Mouse (Mus musculus) kidney, embryonic 15.5 days (tissue): ENCODE measurements around the gene Disc1. TPM values are rescaled to one million over a fixed set of nuclear protein-coding genes. Genes with fewer than 3 reads are reported as not detected.

Experiments used
- ATAC-seq: fragments of 200-750 bp; cut with Nextera tagmentation; replicated peaks from 2 replicates; pipeline ENCODE4 v1.8.0; 2017; ENCODE audit warnings: moderate TSS enrichment; ENCODE audit not compliant: low FRiP score
- H3K27ac ChIP-seq: fragments of 300-500 bp; sonication (generic); 2 replicates; pipeline ENCODE4 v1.5.1; 2015; ENCODE audit warnings: mild to moderate bottlenecking, inconsistent platforms
- H3K27me3 ChIP-seq: fragments of 300-500 bp; sonication (generic); 2 replicates; pipeline ENCODE4 v1.6.1; 2015; ENCODE audit warnings: inconsistent platforms
- H3K36me3 ChIP-seq: fragments of 300-500 bp; sonication (generic); 2 replicates; pipeline ENCODE4 v1.6.1; 2015; ENCODE audit warnings: inconsistent platforms
- H3K4me1 ChIP-seq: fragments of 300-500 bp; sonication (generic); 2 replicates; pipeline ENCODE4 v1.6.1; 2015; ENCODE audit warnings: inconsistent platforms
- H3K4me2 ChIP-seq: fragments of 300-500 bp; sonication (generic); 2 replicates; pipeline ENCODE4 v1.6.1; 2015; ENCODE audit warnings: moderate library complexity, mild to moderate bottlenecking, inconsistent platforms
- H3K4me3 ChIP-seq: fragments of 300-500 bp; sonication (generic); replicated peaks from 2 replicates; pipeline ENCODE4 v1.5.1; 2015; ENCODE audit warnings: mild to moderate bottlenecking, inconsistent platforms
- H3K9ac ChIP-seq: fragments of 300-500 bp; sonication (generic); 2 replicates; pipeline ENCODE4 v1.6.1; 2015; ENCODE audit warnings: mild to moderate bottlenecking, inconsistent platforms
- H3K9me3 ChIP-seq: fragments of 300-500 bp; sonication (generic); replicated peaks from 2 replicates; pipeline ENCODE4 v1.6.1; 2016; ENCODE audit warnings: inconsistent platforms
- WGBS: fragments of 180-500 bp; shearing (Covaris S2); methylation state at CpG from one replicate; pipeline ENCODE4 v1.1.7; 2015; ENCODE audit warnings: mixed read lengths; 5-methylcytosine and 5-hydroxymethylcytosine counted together
- polyA plus RNA-seq: library from polyadenylated mRNA; unstranded; fragments of >200 nt; fragmentation: Nextera tagmentation; extraction: Ambion mirVana; gene quantifications from 2 replicates; pipeline ENCODE4 v1.2.1, GENCODE M21; 2015

Disc1 gene
- 2.1 and 3.6 TPM in 2 replicates for polyA plus RNA-seq

GRCm38 (mm10) chr8:125053505-125054435, at the start of gene Disc1:
Gene Disc1, plus strand, starts transcription at chr8:125054195.
- H3K36me3 ChIP-seq = no peaks in the 10 kb centered on the region
- H3K4me3 ChIP-seq = peak within 1 kb of the TSS; percentile 78
- H3K4me1 ChIP-seq = peaks cover 11% of the 10 kb centered on the region
- H3K27ac ChIP-seq = peak within 1 kb of the TSS; percentile 80
- H3K9me3 ChIP-seq = no peaks in the 10 kb centered on the region
- ATAC-seq = peak; percentile 64
- 2% methylated on average over 65 of the region's 65 CpGs for WGBS
- H3K4me2 ChIP-seq = peak within 1 kb of the TSS; percentile 99
- peaks cover 33% of the 10 kb centered on the region for H3K27me3 ChIP-seq
- H3K9ac ChIP-seq = peak within 1 kb of the TSS; percentile 70

GRCm38 (mm10) chr8:125012695-125013627, 41.0 kb upstream of the Disc1 start, which contains the start of gene Tsnax:
Gene Tsnax, plus strand, starts transcription at chr8:125012997.
- Histone ChIP-seq H3K4me2 (peak within 1 kb of the TSS; percentile 80), H3K9me3 (no peaks in the 10 kb centered on the region), H3K36me3 (peaks cover 33% of the 10 kb centered on the region), H3K9ac (peak within 1 kb of the TSS; percentile 100), H3K4me3 (peak within 1 kb of the TSS; percentile 99), H3K27me3 (no peaks in the 10 kb centered on the region), H3K4me1 (peaks cover 4% of the 10 kb centered on the region; the same call in 1 of the 2 replicates), H3K27ac (peak within 1 kb of the TSS; percentile 90)
- 2% methylated on average over 83 of the region's 84 CpGs for WGBS
- peak; percentile 99 for ATAC-seq

DNA sequence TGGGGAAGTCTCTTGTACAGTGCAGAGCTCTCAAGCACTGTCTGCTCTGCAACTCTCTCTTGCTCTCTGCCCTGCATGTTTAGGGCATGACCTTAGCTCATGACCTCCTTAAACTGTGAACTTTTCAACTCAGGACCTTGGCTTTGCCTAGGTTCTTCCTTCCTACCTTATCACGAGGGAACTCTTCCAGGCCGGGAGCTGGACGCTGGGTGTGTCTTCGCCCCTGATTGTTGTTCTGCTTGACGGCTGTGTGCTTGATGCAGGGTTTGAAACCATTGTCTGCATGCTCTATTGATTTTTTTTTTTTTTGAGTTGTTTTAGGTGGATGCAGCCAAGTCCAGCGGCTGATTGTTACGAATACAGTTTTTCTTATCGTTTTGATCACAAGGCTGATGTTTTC, 29.9 kb upstream of the Disc1 start:
- no peaks in the 10 kb centered on the region for H3K27me3 ChIP-seq
- 84% methylated on average over 8 of the region's 8 CpGs for WGBS
- H3K4me1 ChIP-seq = no peaks in the 10 kb centered on the region
- H3K27ac ChIP-seq = no peak overlapping the region
- H3K4me2 ChIP-seq = no peak overlapping the region
- no peak overlapping the region for H3K9ac ChIP-seq
- no peak overlapping the region for H3K4me3 ChIP-seq
- H3K36me3 ChIP-seq = peaks cover 64% of the 10 kb centered on the region
- ATAC-seq = no peak
- H3K9me3 ChIP-seq = no peaks in the 10 kb centered on the region

- ATAC-seq = no peak
- Histone ChIP-seq H3K4me2 (no peak overlapping the region), H3K4me1 (no peaks in the 10 kb centered on the region), H3K27me3 (no peaks in the 10 kb centered on the region), H3K4me3 (no peak overlapping the region), H3K27ac (no peak overlapping the region), H3K9me3 (no peaks in the 10 kb centered on the region), H3K9ac (no peak overlapping the region), H3K36me3 (peaks cover 85% of the 10 kb centered on the region)
- 69% methylated on average over 3 of the region's 3 CpGs for WGBS
Observed at GRCm38 (mm10) chr8:125027211-125027610, 26.8 kb upstream of the Disc1 start.

DNA sequence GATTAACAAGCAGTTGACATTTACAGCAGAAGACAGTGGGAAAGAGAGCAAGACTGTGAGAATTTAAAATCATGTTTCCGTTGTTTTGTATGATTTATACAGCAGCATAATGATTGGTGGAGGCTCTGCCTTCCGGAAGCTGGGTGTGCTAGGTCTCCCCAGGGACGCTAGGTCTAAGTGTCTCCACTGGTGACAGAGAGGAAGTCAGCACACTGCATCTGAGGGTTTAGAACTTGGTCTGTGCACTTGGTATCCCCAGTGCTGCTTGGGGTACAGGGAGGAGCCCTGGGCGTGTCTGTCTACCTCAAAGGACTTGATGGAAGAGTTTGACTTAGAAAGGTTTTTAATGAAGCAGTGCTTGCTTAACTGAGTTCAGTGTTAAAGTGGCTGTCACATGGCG, 25.2 kb upstream of the Disc1 start:
- Histone ChIP-seq H3K4me3 (no peak overlapping the region), H3K27me3 (no peaks in the 10 kb centered on the region), H3K4me2 (no peak overlapping the region), H3K27ac (no peak overlapping the region), H3K9me3 (no peaks in the 10 kb centered on the region), H3K36me3 (peaks cover 98% of the 10 kb centered on the region), H3K4me1 (no peaks in the 10 kb centered on the region), H3K9ac (no peak overlapping the region)
- 93% methylated on average over 5 of the region's 5 CpGs for WGBS
- no peak for ATAC-seq

- Histone ChIP-seq H3K9ac (no peak overlapping the region), H3K36me3 (peaks cover 93% of the 10 kb centered on the region), H3K27me3 (no peaks in the 10 kb centered on the region), H3K4me1 (no peaks in the 10 kb centered on the region), H3K4me3 (no peak overlapping the region), H3K4me2 (no peak overlapping the region), H3K9me3 (no peaks in the 10 kb centered on the region), H3K27ac (no peak overlapping the region)
- 71% methylated on average over 5 of the region's 5 CpGs for WGBS
- no peak for ATAC-seq
Observed at GRCm38 (mm10) chr8:125031276-125031675, 22.7 kb upstream of the Disc1 start.

GRCm38 (mm10) chr8:125034669-125035068, 19.3 kb upstream of the Disc1 start:
- Histone ChIP-seq H3K4me3 (no peak overlapping the region), H3K4me2 (no peak overlapping the region), H3K36me3 (peaks cover 89% of the 10 kb centered on the region), H3K4me1 (0 out of 2 replicates have a peak, but pooled peaks cover 3% of the 10 kb centered on the region), H3K9ac (no peak overlapping the region), H3K9me3 (no peaks in the 10 kb centered on the region), H3K27me3 (no peaks in the 10 kb centered on the region), H3K27ac (no peak overlapping the region)
- WGBS = 48% methylated on average over 8 of the region's 8 CpGs
- no peak for ATAC-seq

- no peak for ATAC-seq
- Histone ChIP-seq H3K9ac (no peak overlapping the region), H3K4me1 (peaks cover 10% of the 10 kb centered on the region; the same call in 1 of the 2 replicates), H3K4me3 (no peak overlapping the region), H3K27me3 (no peaks in the 10 kb centered on the region), H3K27ac (peak overlapping the region; percentile 52; the same call in 1 of the 2 replicates), H3K9me3 (no peaks in the 10 kb centered on the region), H3K4me2 (no peak overlapping the region), H3K36me3 (peaks cover 78% of the 10 kb centered on the region)
- 59% methylated on average over 7 of the region's 7 CpGs for WGBS
Observed at GRCm38 (mm10) chr8:125037081-125037480, 16.9 kb upstream of the Disc1 start.

DNA sequence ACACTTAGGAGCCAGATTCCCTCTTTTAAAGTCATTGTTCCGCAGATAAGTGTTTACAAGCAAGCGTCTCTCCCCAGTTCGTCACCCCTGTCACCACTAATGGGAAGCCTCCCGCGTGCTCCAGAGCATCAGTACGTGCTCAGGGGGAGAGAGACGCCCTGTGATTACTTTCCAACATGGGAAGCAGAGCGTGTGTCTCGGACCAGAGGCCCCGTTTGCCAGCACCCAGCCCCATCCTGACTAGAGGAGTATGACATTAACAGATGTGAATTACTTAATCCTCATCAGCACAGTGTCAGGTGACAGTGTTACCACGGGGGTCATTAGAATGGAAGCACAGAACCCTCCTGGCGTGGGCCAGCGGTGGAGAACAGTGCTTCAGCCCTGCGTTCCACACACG, 15.3 kb upstream of the Disc1 start:
- Histone ChIP-seq H3K27ac (no peak overlapping the region), H3K4me1 (peaks cover 12% of the 10 kb centered on the region; the same call in 1 of the 2 replicates), H3K4me2 (no peak overlapping the region), H3K27me3 (no peaks in the 10 kb centered on the region), H3K4me3 (no peak overlapping the region), H3K36me3 (peaks cover 62% of the 10 kb centered on the region), H3K9ac (no peak overlapping the region), H3K9me3 (no peaks in the 10 kb centered on the region)
- 85% methylated on average over 15 of the region's 15 CpGs for WGBS
- ATAC-seq = no peak

GRCm38 (mm10) chr8:125040587-125041375, 13.2 kb upstream of the Disc1 start:
- Histone ChIP-seq H3K27me3 (no peaks in the 10 kb centered on the region), H3K9ac (no peak overlapping the region; the same call in 1 of the 2 replicates), H3K4me2 (no peak overlapping the region), H3K27ac (no peak overlapping the region), H3K4me1 (peaks cover 12% of the 10 kb centered on the region; the same call in 1 of the 2 replicates), H3K36me3 (peaks cover 44% of the 10 kb centered on the region), H3K9me3 (no peaks in the 10 kb centered on the region; the same call in 1 of the 2 replicates), H3K4me3 (no peak overlapping the region)
- WGBS = 64% methylated on average over 15 of the region's 15 CpGs
- ATAC-seq = no peak

GRCm38 (mm10) chr8:125041496-125041895, 12.5 kb upstream of the Disc1 start:
- Histone ChIP-seq H3K36me3 (peaks cover 41% of the 10 kb centered on the region), H3K27ac (no peak overlapping the region), H3K9ac (no peak overlapping the region; the same call in 1 of the 2 replicates), H3K4me1 (peaks cover 12% of the 10 kb centered on the region; the same call in 1 of the 2 replicates), H3K27me3 (no peaks in the 10 kb centered on the region), H3K9me3 (no peaks in the 10 kb centered on the region; the same call in 1 of the 2 replicates), H3K4me3 (no peak overlapping the region), H3K4me2 (no peak overlapping the region)
- no peak for ATAC-seq
- WGBS = 50% methylated on average over 2 of the region's 2 CpGs
